Mouse (Mus musculus) kidney, embryonic 14.5 days (tissue): ENCODE measurements around the gene Susd2. TPM values are rescaled to one million over a fixed set of nuclear protein-coding genes. Genes with fewer than 3 reads are reported as not detected.

Experiments used
- ATAC-seq: fragments of 200-750 bp; cut with Nextera tagmentation; 2 replicates; pipeline ENCODE4 v1.8.0; 2017; ENCODE audit warnings: moderate number of reproducible peaks, mild to moderate bottlenecking, moderate TSS enrichment, moderate library complexity; ENCODE audit not compliant: low FRiP score, low TSS enrichment
- H3K27ac ChIP-seq: fragments of 300-500 bp; sonication (generic); 2 replicates; pipeline ENCODE4 v1.5.1; 2014; ENCODE audit warnings: low read depth, mild to moderate bottlenecking, low read length, moderate library complexity, mixed read lengths
- H3K27me3 ChIP-seq: fragments of 300-500 bp; sonication (generic); 2 replicates; pipeline ENCODE4 v1.6.1; 2014; ENCODE audit warnings: mild to moderate bottlenecking, low read length; ENCODE audit not compliant: control insufficient read depth, insufficient read depth
- H3K36me3 ChIP-seq: fragments of 300-500 bp; sonication (generic); 2 replicates; pipeline ENCODE4 v1.6.1; 2014; ENCODE audit warnings: low read length, mixed read lengths; ENCODE audit not compliant: control insufficient read depth, insufficient read depth
- H3K4me1 ChIP-seq: fragments of 300-500 bp; sonication (generic); 2 replicates; pipeline ENCODE4 v1.6.1; 2014; ENCODE audit warnings: low read length, mixed read lengths; ENCODE audit not compliant: control insufficient read depth, insufficient read depth
- H3K4me2 ChIP-seq: fragments of 300-500 bp; sonication (generic); replicated peaks from 2 replicates; pipeline ENCODE4 v1.6.1; 2014; ENCODE audit warnings: low read depth, mild to moderate bottlenecking, low read length
- H3K4me3 ChIP-seq: fragments of 300-500 bp; sonication (generic); 2 replicates; pipeline ENCODE4 v1.5.1; 2014; ENCODE audit warnings: mild to moderate bottlenecking, low read length
- H3K9ac ChIP-seq: fragments of 300-500 bp; sonication (generic); 2 replicates; pipeline ENCODE4 v1.6.1; 2014; ENCODE audit warnings: low read depth, mild to moderate bottlenecking, low read length, moderate library complexity
- H3K9me3 ChIP-seq: fragments of 300-500 bp; sonication (generic); 2 replicates; pipeline ENCODE4 v1.6.1; 2016; ENCODE audit warnings: low read length; ENCODE audit not compliant: control insufficient read depth
- WGBS: fragments of 180-500 bp; shearing (Covaris S2); extraction: QIAGEN DNeasy Blood & Tissue Kit; methylation state at CpG from one replicate; pipeline ENCODE4 v1.1.7; 2014; 5-methylcytosine and 5-hydroxymethylcytosine counted together
- polyA plus RNA-seq: library from polyadenylated mRNA; unstranded; fragments of >200 nt; fragmentation: Nextera tagmentation; extraction: Ambion mirVana; gene quantifications from 2 replicates; pipeline ENCODE4 v1.2.1, GENCODE M21; 2014

Susd2 gene
- polyA plus RNA-seq, 1 experiment from 2014 or later: 9.2 TPM

DNA sequence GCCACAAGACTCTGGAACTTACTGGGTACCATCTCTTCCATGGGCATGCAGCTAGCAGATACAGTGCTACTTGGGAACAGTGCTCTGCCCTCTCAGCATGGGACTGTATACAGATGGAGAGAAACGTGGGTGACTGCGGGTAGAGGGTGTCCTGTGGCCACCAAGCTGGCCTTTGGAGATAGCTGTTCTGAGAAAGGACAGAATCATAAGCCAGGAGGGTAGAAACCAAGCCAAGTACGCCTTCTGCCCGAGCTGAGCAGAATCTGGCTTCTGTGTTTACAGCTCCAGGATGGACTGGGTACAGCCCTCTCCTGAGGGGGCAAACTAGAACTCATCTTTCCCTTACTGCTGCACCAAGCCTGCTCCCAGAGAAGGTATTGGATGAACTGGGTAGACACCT, 18.8 kb upstream of the Susd2 start:
- Histone ChIP-seq H3K9me3 (no peaks in the 10 kb centered on the region), H3K27me3 (no peaks in the 10 kb centered on the region), H3K27ac (no peak overlapping the region), H3K4me2 (no peak overlapping the region), H3K36me3 (peaks cover 30% of the 10 kb centered on the region), H3K9ac (no peak overlapping the region), H3K4me1 (peaks cover 6% of the 10 kb centered on the region; the same call in 1 of the 2 replicates), H3K4me3 (no peak overlapping the region)
- ATAC-seq: no peak
- WGBS: 93% methylated on average over 4 of the region's 4 CpGs

- no peaks in the 10 kb centered on the region for H3K9me3 ChIP-seq
- peaks cover 37% of the 10 kb centered on the region for H3K36me3 ChIP-seq
- 93% methylated on average over 3 of the region's 3 CpGs for WGBS
- no peak overlapping the region for H3K27ac ChIP-seq
- H3K9ac ChIP-seq: no peak overlapping the region
- peaks cover 4% of the 10 kb centered on the region; the same call in 1 of the 2 replicates for H3K4me1 ChIP-seq
- no peak overlapping the region for H3K4me3 ChIP-seq
- ATAC-seq: no peak
- H3K27me3 ChIP-seq: no peaks in the 10 kb centered on the region
- H3K4me2 ChIP-seq: no peak overlapping the region
Measured at GRCm38 (mm10) chr10:75661876-75662275, 18.1 kb upstream of the Susd2 start.

GRCm38 (mm10) chr10:75661381-75661780, 17.6 kb upstream of the Susd2 start:
- no peaks in the 10 kb centered on the region for H3K27me3 ChIP-seq
- 85% methylated on average over 6 of the region's 6 CpGs for WGBS
- no peaks in the 10 kb centered on the region; the same call in 1 of the 2 replicates for H3K4me1 ChIP-seq
- H3K9ac ChIP-seq: no peak overlapping the region
- no peak overlapping the region for H3K27ac ChIP-seq
- ATAC-seq: no peak
- H3K4me3 ChIP-seq: no peak overlapping the region
- no peak overlapping the region for H3K4me2 ChIP-seq
- peaks cover 42% of the 10 kb centered on the region for H3K36me3 ChIP-seq
- no peaks in the 10 kb centered on the region for H3K9me3 ChIP-seq

- Histone ChIP-seq H3K4me2 (no peak overlapping the region), H3K4me1 (no peaks in the 10 kb centered on the region), H3K27ac (no peak overlapping the region), H3K9me3 (no peaks in the 10 kb centered on the region), H3K4me3 (no peak overlapping the region), H3K9ac (no peak overlapping the region), H3K27me3 (no peaks in the 10 kb centered on the region), H3K36me3 (peaks cover 71% of the 10 kb centered on the region)
- ATAC-seq: no peak
- 96% methylated on average over 7 of the region's 7 CpGs for WGBS
Measured at GRCm38 (mm10) chr10:75657772-75658171, 14.0 kb upstream of the Susd2 start.

DNA sequence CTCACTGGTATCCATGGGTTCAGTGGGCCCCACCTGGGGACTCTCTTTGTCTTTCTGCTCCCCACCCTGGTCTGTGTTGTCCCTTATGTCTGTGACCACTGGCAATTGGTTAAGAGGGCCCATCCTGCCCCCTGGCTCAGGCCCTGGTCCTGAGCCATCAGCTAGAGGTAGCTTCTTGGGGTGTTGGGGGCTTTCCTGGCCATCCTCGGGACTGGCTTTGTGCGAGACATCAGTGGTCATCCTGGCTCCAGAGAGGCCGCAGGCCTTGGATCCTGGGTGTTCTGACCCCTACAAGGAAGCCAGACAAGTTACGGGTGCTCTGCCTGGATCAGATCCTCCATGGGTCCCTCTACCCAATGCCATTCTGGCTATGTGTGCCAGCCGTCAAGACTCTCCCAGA, 13.4 kb upstream of the Susd2 start:
- Histone ChIP-seq H3K4me2 (no peak overlapping the region), H3K27me3 (no peaks in the 10 kb centered on the region), H3K27ac (no peak overlapping the region), H3K9me3 (no peaks in the 10 kb centered on the region), H3K9ac (no peak overlapping the region), H3K4me3 (no peak overlapping the region), H3K4me1 (no peaks in the 10 kb centered on the region), H3K36me3 (peaks cover 73% of the 10 kb centered on the region)
- 88% methylated on average over 5 of the region's 5 CpGs for WGBS
- ATAC-seq: no peak

DNA sequence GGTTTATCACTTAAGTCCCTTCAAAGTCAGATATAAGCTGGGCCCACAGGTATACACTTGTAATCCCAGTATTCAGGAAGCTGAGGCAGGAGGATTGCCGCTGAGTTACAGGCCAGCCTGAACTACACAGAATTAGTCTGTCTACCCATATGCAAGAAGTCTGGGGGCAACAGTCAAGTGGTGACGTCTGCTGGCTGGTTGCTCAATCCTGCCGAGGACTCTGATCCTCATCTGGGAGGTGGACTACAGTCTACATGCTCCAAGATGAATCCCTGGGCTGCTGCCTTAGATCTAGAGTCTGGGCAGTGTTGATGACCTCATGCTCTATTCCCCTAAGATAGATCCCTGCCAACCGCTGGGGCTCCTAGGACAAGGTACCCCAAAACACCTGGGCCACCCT, 10.2 kb upstream of the Susd2 start:
- H3K36me3 ChIP-seq: peaks cover 89% of the 10 kb centered on the region
- no peak for ATAC-seq
- no peaks in the 10 kb centered on the region for H3K4me1 ChIP-seq
- H3K4me2 ChIP-seq: no peak overlapping the region
- H3K9ac ChIP-seq: no peak overlapping the region
- H3K4me3 ChIP-seq: no peak overlapping the region
- H3K9me3 ChIP-seq: no peaks in the 10 kb centered on the region
- no peak overlapping the region for H3K27ac ChIP-seq
- no peaks in the 10 kb centered on the region for H3K27me3 ChIP-seq
- 92% methylated on average over 4 of the region's 4 CpGs for WGBS

DNA sequence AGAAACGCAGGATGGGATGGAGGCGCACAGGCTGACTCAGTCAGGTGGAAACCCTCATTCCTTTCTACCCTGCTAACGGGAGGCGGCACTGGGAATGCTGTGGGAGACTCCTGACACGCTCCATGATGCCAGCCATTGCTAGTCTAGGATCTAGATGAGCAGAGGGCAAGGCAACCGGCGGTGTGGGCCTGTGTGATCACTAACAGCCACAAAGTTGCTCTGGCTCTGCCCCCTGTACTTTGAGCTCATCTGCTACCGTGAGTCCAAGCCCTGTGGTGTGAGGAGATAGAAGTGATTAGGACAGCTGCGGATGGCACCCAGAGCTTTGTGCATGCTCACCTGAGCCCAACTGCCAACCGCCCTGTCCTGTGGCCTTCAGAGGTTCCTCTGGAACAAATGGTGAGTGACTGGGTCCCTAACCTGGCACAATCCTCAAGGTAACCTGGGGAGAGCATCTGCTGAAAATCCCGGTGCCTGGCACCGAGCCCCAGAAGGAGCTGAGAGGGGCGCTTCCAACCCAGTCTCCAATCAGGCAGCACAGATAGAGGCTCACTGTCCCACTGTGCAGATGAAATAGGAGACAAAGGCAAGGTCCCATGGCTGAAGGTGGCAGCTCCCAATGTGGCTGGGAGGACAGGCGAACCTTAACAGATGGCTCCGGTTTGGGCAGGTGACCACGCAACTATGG, 7.7 kb upstream of the Susd2 start:
- H3K27me3 ChIP-seq: no peaks in the 10 kb centered on the region
- H3K9me3 ChIP-seq: no peaks in the 10 kb centered on the region
- H3K9ac ChIP-seq: no peak overlapping the region
- no peaks in the 10 kb centered on the region for H3K4me1 ChIP-seq
- no peak overlapping the region for H3K27ac ChIP-seq
- WGBS: 94% methylated on average over 16 of the region's 16 CpGs
- ATAC-seq: no peak
- no peak overlapping the region for H3K4me3 ChIP-seq
- peaks cover 67% of the 10 kb centered on the region for H3K36me3 ChIP-seq
- no peak overlapping the region for H3K4me2 ChIP-seq

GRCm38 (mm10) chr10:75650306-75650902, 6.6 kb upstream of the Susd2 start:
- Histone ChIP-seq H3K9me3 (no peaks in the 10 kb centered on the region), H3K36me3 (peaks cover 58% of the 10 kb centered on the region), H3K27me3 (no peaks in the 10 kb centered on the region), H3K9ac (no peak overlapping the region), H3K4me3 (no peak overlapping the region), H3K4me1 (no peaks in the 10 kb centered on the region), H3K4me2 (no peak overlapping the region), H3K27ac (no peak overlapping the region)
- WGBS: 89% methylated on average over 6 of the region's 6 CpGs
- no peak for ATAC-seq

GRCm38 (mm10) chr10:75649406-75649995, 5.7 kb upstream of the Susd2 start:
- Histone ChIP-seq H3K36me3 (peaks cover 50% of the 10 kb centered on the region), H3K27me3 (no peaks in the 10 kb centered on the region), H3K27ac (no peak overlapping the region), H3K4me3 (no peak overlapping the region), H3K9me3 (no peaks in the 10 kb centered on the region), H3K9ac (no peak overlapping the region), H3K4me1 (no peaks in the 10 kb centered on the region), H3K4me2 (no peak overlapping the region)
- WGBS: 94% methylated on average over 4 of the region's 4 CpGs
- ATAC-seq: no peak
